Mouse (Mus musculus) CH12.LX (cell line): Measurements from ENCODE around the gene Olfr881. TPM values are rescaled to one million over a fixed set of nuclear protein-coding genes. Genes with fewer than 3 reads are reported as not detected.

Experiments used
- DNase-seq: peaks from one replicate; pipeline ENCODE4 v3.0.0-alpha.2; 2013; ENCODE audit errors: extremely low read depth
- H3K27ac ChIP-seq: 2 replicates; pipeline ENCODE4 v1.5.1; 2012; ENCODE audit warnings: low read depth, mild to moderate bottlenecking, control low read depth, moderate library complexity; ENCODE audit not compliant: insufficient read depth
- H3K27me3 ChIP-seq: replicated peaks from 2 replicates; pipeline ENCODE3; 2012; ENCODE audit warnings: inconsistent platforms
- H3K36me3 ChIP-seq, 2 experiments: replicated peaks in 1 of 2; 2 replicates each; pipeline versions ENCODE3 to v1.6.1; 2012; ENCODE audit warnings: inconsistent platforms in 1 of 2, low read length in 1 of 2, mild to moderate bottlenecking in 1 of 2, mixed read lengths in 1 of 2, moderate library complexity in 1 of 2; ENCODE audit not compliant: control insufficient read depth in 1 of 2, insufficient read depth in 1 of 2
- H3K4me1 ChIP-seq, 2 experiments: 2 replicates each; pipeline ENCODE4 v1.6.1; 2012; ENCODE audit warnings: inconsistent platforms in 1 of 2, moderate library complexity in 1 of 2; ENCODE audit not compliant: insufficient read depth in 2 of 2, control insufficient read depth in 1 of 2
- H3K4me2 ChIP-seq: 2 replicates; pipeline ENCODE4 v1.6.1; 2012; ENCODE audit warnings: low read depth, mild to moderate bottlenecking, control low read depth; ENCODE audit not compliant: poor library complexity, insufficient read depth, severe bottlenecking
- H3K4me3 ChIP-seq, 3 experiments: fragments of 150-350 bp in 1 of 3; sonication (generic) in 1 of 3; replicated peaks in 1 of 3; 2 replicates each; pipeline versions ENCODE3 to v1.5.1; 2011 to 2012; ENCODE audit warnings: low read depth in 2 of 3, low read length in 2 of 3, mild to moderate bottlenecking in 2 of 3, moderate library complexity in 2 of 3, control low read depth in 1 of 3, improper control_type of control experiment in 1 of 3, inconsistent platforms in 1 of 3, mixed read lengths in 1 of 3; ENCODE audit not compliant: poor library complexity in 1 of 3
- H3K79me2 ChIP-seq: replicated peaks from 2 replicates; pipeline ENCODE4 v1.6.1; 2012; ENCODE audit warnings: mild to moderate bottlenecking, moderate library complexity; ENCODE audit not compliant: control insufficient read depth, poor library complexity, insufficient read depth, severe bottlenecking; ENCODE audit errors: extremely low read depth
- H3K9ac ChIP-seq: 2 replicates; pipeline ENCODE4 v1.6.1; 2012; ENCODE audit warnings: low read depth, mild to moderate bottlenecking, control low read depth, moderate library complexity; ENCODE audit not compliant: insufficient read depth
- H3K9me3 ChIP-seq: replicated peaks from 2 replicates; pipeline ENCODE3; 2012; ENCODE audit warnings: low read length, inconsistent platforms, mixed read lengths
- BHLHE40 ChIP-seq: IDR thresholded peaks from 2 replicates; pipeline ENCODE4 v1.6.1; 2011; ENCODE audit warnings: mild to moderate bottlenecking, low read depth, low read length, improper control_type of control experiment
- CTCF ChIP-seq, 2 experiments: IDR thresholded peaks in 1 of 2; conservative IDR thresholded peaks in 1 of 2; 2 replicates each; pipeline ENCODE4 v1.5.1; 2011 to 2012; ENCODE audit warnings: low read depth in 2 of 2, low read length in 2 of 2, improper control_type of control experiment in 1 of 2, inconsistent platforms in 1 of 2, mild to moderate bottlenecking in 1 of 2, moderate library complexity in 1 of 2
- ELF1 ChIP-seq: IDR thresholded peaks from 2 replicates; pipeline ENCODE4 v1.6.1; 2014; ENCODE audit warnings: low read depth, mild to moderate bottlenecking, inconsistent platforms, low read length, improper control_type of control experiment
- EP300 ChIP-seq: IDR thresholded peaks from 2 replicates; pipeline ENCODE4 v1.6.1; 2011; ENCODE audit warnings: low read length, improper control_type of control experiment
- ETS1 ChIP-seq: conservative IDR thresholded peaks from 2 replicates; pipeline ENCODE4 v1.6.1; 2012; ENCODE audit warnings: low read depth, mild to moderate bottlenecking, inconsistent platforms, low read length, improper control_type of control experiment, moderate library complexity
- JUN ChIP-seq: IDR thresholded peaks from 2 replicates; pipeline ENCODE4 v1.6.1; 2011; ENCODE audit warnings: low read depth, mild to moderate bottlenecking, low read length, improper control_type of control experiment, moderate library complexity; ENCODE audit not compliant: insufficient read depth
- JUND ChIP-seq: conservative IDR thresholded peaks from 2 replicates; pipeline ENCODE4 v1.6.1; 2011; ENCODE audit warnings: low read depth, low read length, improper control_type of control experiment
- MAFK ChIP-seq: IDR thresholded peaks from 2 replicates; pipeline ENCODE4 v1.6.1; 2011; ENCODE audit warnings: low read length, improper control_type of control experiment; ENCODE audit not compliant: insufficient replicate concordance
- MAZ ChIP-seq: IDR thresholded peaks from 2 replicates; pipeline ENCODE4 v1.6.1; 2012; ENCODE audit warnings: low read depth, mild to moderate bottlenecking, inconsistent platforms, low read length, improper control_type of control experiment, moderate library complexity
- MXI1 ChIP-seq: IDR thresholded peaks from 2 replicates; pipeline ENCODE4 v1.6.1; 2011; ENCODE audit warnings: mild to moderate bottlenecking, low read depth, low read length, improper control_type of control experiment
- MYC ChIP-seq: IDR thresholded peaks from 2 replicates; pipeline ENCODE4 v1.6.1; 2011; ENCODE audit warnings: low read depth, mild to moderate bottlenecking, improper control_type of control experiment, low read length
- NRF1 ChIP-seq: IDR thresholded peaks from 2 replicates; pipeline ENCODE4 v1.6.1; 2014; ENCODE audit warnings: low read depth, mild to moderate bottlenecking, inconsistent platforms, low read length, improper control_type of control experiment, moderate library complexity
- RAD21 ChIP-seq: IDR thresholded peaks from 2 replicates; pipeline ENCODE4 v1.6.1; 2011; ENCODE audit warnings: low read depth, mild to moderate bottlenecking, low read length, improper control_type of control experiment, moderate library complexity
- RCOR1 ChIP-seq: conservative IDR thresholded peaks from 2 replicates; pipeline ENCODE4 v1.6.1; 2012; ENCODE audit warnings: low read depth, mild to moderate bottlenecking, inconsistent platforms, low read length, improper control_type of control experiment
- SIN3A ChIP-seq: IDR thresholded peaks from 2 replicates; pipeline ENCODE4 v1.6.1; 2012; ENCODE audit warnings: low read length, improper control_type of control experiment, inconsistent platforms
- USF1 ChIP-seq: IDR thresholded peaks from 2 replicates; pipeline ENCODE4 v1.6.1; 2014; ENCODE audit warnings: low read depth, mild to moderate bottlenecking, inconsistent platforms, low read length, improper control_type of control experiment
- USF2 ChIP-seq: conservative IDR thresholded peaks from 2 replicates; pipeline ENCODE4 v1.6.1; 2011; ENCODE audit warnings: low read depth, low read length, improper control_type of control experiment
- ZC3H11A ChIP-seq: IDR thresholded peaks from 2 replicates; pipeline ENCODE4 v1.6.1; 2012; ENCODE audit warnings: low read depth, mild to moderate bottlenecking, inconsistent platforms, low read length, improper control_type of control experiment
- ZKSCAN1 ChIP-seq: IDR thresholded peaks from 2 replicates; pipeline ENCODE4 v1.6.1; 2012; ENCODE audit warnings: low read depth, inconsistent platforms, low read length, improper control_type of control experiment, borderline replicate concordance
- dilution Hi-C: fragments of 300-500 bp; cut with MboI; formaldehyde crosslinking; loops from 2 replicates; pipeline ENCODE4 v1.14.3; 2020; ENCODE audit warnings: low sequenced_read_pairs; ENCODE audit not compliant: extremely low pct_unique_long_range_greater_than_20kb, extremely low pct_ligation_motif_present
- in situ Hi-C: fragments of 300-500 bp; cut with MboI; formaldehyde crosslinking; loops from 3 replicates; pipeline ENCODE4 v1.14.3; 2019; ENCODE audit warnings: low sequenced_read_pairs, low pct_ligation_motif_present, low pct_unique_long_range_greater_than_20kb, mixed read lengths
- polyA plus RNA-seq: library from polyadenylated mRNA; unstranded; fragments of >175 nt; gene quantifications from 2 replicates; pipeline ENCODE4 v1.2.1, GENCODE M21; 2012; ENCODE audit warnings: low read depth; ENCODE audit not compliant: insufficient read length
- total RNA-seq, 2 experiments: library from RNA; depleted of rRNA; stranded (reverse); fragments of 300-350 nt in 1 of 2; fragments of >200 nt in 1 of 2; gene quantifications; 2 replicates each; pipeline ENCODE4 v1.2.3; 2012 to 2014

Gene Olfr881
- total and polyA plus RNA-seq, 3 experiments: not detected

DNA sequence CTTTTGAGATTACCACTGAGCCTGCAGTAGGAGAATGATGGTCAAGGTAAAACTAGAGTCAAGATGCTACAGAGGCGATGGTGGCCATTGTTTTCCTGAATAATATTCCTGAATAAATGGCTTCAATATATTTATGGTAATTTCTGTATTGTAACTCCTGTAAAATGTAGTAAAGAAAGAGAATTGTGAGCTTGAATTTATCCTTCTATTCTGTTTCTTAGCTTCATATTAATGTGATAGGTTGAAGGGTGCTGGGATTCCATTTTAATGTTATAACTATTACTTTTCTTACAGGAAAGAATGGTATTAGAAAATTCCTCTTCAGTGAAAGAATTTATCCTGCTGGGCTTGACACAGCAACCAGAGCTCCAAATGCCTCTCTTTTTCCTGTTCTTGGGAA lies 33.9 kb downstream of the Olfr881 start, which contains the start of gene Olfr883:
Gene Olfr883, plus strand, starts transcription at position 301 of the 400 bp plus-strand sequence.
- TF ChIP-seq RAD21 (no peak), BHLHE40 (no peak), ZC3H11A (no peak), JUN (no peak), USF2 (no peak), ETS1 (no peak), JUND (no peak), USF1 (no peak), MXI1 (no peak), MAFK (no peak), ELF1 (no peak), RCOR1 (no peak), MYC (no peak), MAZ (no peak), EP300 (no peak), CTCF (conservative IDR thresholded peaks at IDR 0.05 in 1 of 2, IDR thresholded peaks at IDR 0.05 in 1 of 2; ENCODE audit: low read depth in 2 of 2, low read length in 2 of 2) (no peak), SIN3A (no peak), ZKSCAN1 (no peak), NRF1 (no peak)
- DNase-seq: no peak
- H3K9me3 ChIP-seq: no peaks in the 10 kb centered on the region
- H3K9ac ChIP-seq: no peak within 1 kb of the TSS
- in situ Hi-C loops: no loop called here
- H3K4me3 ChIP-seq: no peak within 1 kb of the TSS
- no peak within 1 kb of the TSS for H3K27ac ChIP-seq
- no peak within 1 kb of the TSS for H3K4me2 ChIP-seq
- H3K27me3 ChIP-seq: no peaks in the 10 kb centered on the region
- H3K79me2 ChIP-seq: no peaks in the 10 kb centered on the region
- H3K36me3 ChIP-seq: no peaks in the 10 kb centered on the region
- dilution Hi-C loops: no loop called here
- no peaks in the 10 kb centered on the region for H3K4me1 ChIP-seq

Other genes with a start within 250 kb of the Olfr881 start
- not detected in 2 replicates for gene Olfr874, start 246.7 kb upstream of the Olfr881 start, total RNA-seq (2012; rRNA removed)
- gene Olfr874, start 246.7 kb upstream of the Olfr881 start, total RNA-seq (2014; rRNA removed): not detected in 2 replicates
- gene Olfr874, start 246.7 kb upstream of the Olfr881 start, polyA plus RNA-seq: not detected in 2 replicates
- not detected in 2 replicates for gene Olfr875, start 220.0 kb upstream of the Olfr881 start, total RNA-seq (2012; rRNA removed)
- not detected in 2 replicates for gene Olfr875, start 220.0 kb upstream of the Olfr881 start, total RNA-seq (2014; rRNA removed)
- gene Olfr875, start 220.0 kb upstream of the Olfr881 start, polyA plus RNA-seq: not detected in 2 replicates
- gene Olfr876, start 188.8 kb upstream of the Olfr881 start, total RNA-seq (2012; rRNA removed): not detected in 2 replicates
- not detected in 2 replicates for gene Olfr876, start 188.8 kb upstream of the Olfr881 start, total RNA-seq (2014; rRNA removed)
- not detected in 2 replicates for gene Olfr876, start 188.8 kb upstream of the Olfr881 start, polyA plus RNA-seq
- not detected in 2 replicates for gene Olfr877, start 137.6 kb upstream of the Olfr881 start, total RNA-seq (2012; rRNA removed)
- not detected in 2 replicates for gene Olfr877, start 137.6 kb upstream of the Olfr881 start, total RNA-seq (2014; rRNA removed)
- gene Olfr877, start 137.6 kb upstream of the Olfr881 start, polyA plus RNA-seq: not detected in 2 replicates
- gene Olfr145, start 95.1 kb upstream of the Olfr881 start, total RNA-seq (2012; rRNA removed): not detected in 2 replicates
- gene Olfr145, start 95.1 kb upstream of the Olfr881 start, total RNA-seq (2014; rRNA removed): not detected in 2 replicates
- gene Olfr145, start 95.1 kb upstream of the Olfr881 start, polyA plus RNA-seq: not detected in 2 replicates
- gene Olfr878, start 74.0 kb upstream of the Olfr881 start, total RNA-seq (2012; rRNA removed): not detected in 2 replicates
- gene Olfr878, start 74.0 kb upstream of the Olfr881 start, total RNA-seq (2014; rRNA removed): not detected in 2 replicates
- not detected in 2 replicates for gene Olfr878, start 74.0 kb upstream of the Olfr881 start, polyA plus RNA-seq
- not detected in 2 replicates for gene Olfr883, start 34.0 kb downstream of the Olfr881 start, total RNA-seq (2012; rRNA removed)
- gene Olfr883, start 34.0 kb downstream of the Olfr881 start, total RNA-seq (2014; rRNA removed): not detected in 2 replicates
- not detected in 2 replicates for gene Olfr883, start 34.0 kb downstream of the Olfr881 start, polyA plus RNA-seq
- gene Olfr884, start 54.7 kb downstream of the Olfr881 start, total RNA-seq (2012; rRNA removed): not detected in 2 replicates
- gene Olfr884, start 54.7 kb downstream of the Olfr881 start, total RNA-seq (2014; rRNA removed): not detected in 2 replicates
- not detected in 2 replicates for gene Olfr884, start 54.7 kb downstream of the Olfr881 start, polyA plus RNA-seq
- gene Olfr885, start 69.5 kb downstream of the Olfr881 start, total RNA-seq (2012; rRNA removed): not detected in 2 replicates
- gene Olfr885, start 69.5 kb downstream of the Olfr881 start, total RNA-seq (2014; rRNA removed): not detected in 2 replicates
- gene Olfr885, start 69.5 kb downstream of the Olfr881 start, polyA plus RNA-seq: not detected in 2 replicates
- not detected in 2 replicates for gene Olfr887, start 92.2 kb downstream of the Olfr881 start, total RNA-seq (2012; rRNA removed)
- not detected in 2 replicates for gene Olfr887, start 92.2 kb downstream of the Olfr881 start, total RNA-seq (2014; rRNA removed)
- not detected in 2 replicates for gene Olfr887, start 92.2 kb downstream of the Olfr881 start, polyA plus RNA-seq
- gene Olfr888, start 116.3 kb downstream of the Olfr881 start, total RNA-seq (2012; rRNA removed): not detected in 2 replicates
- gene Olfr888, start 116.3 kb downstream of the Olfr881 start, total RNA-seq (2014; rRNA removed): not detected in 2 replicates
- not detected in 2 replicates for gene Olfr888, start 116.3 kb downstream of the Olfr881 start, polyA plus RNA-seq
- 0.04 and 0.21 TPM in 2 replicates for gene Olfr889, start 123.4 kb downstream of the Olfr881 start, total RNA-seq (2012; rRNA removed)
- 0.04 TPM in 1 of 2 replicates, not detected in the other for gene Olfr889, start 123.4 kb downstream of the Olfr881 start, total RNA-seq (2014; rRNA removed)
- 0.22 and 0.27 TPM in 2 replicates for gene Olfr889, start 123.4 kb downstream of the Olfr881 start, polyA plus RNA-seq
- gene Olfr890, start 150.7 kb downstream of the Olfr881 start, total RNA-seq (2012; rRNA removed): not detected in 2 replicates
- not detected in 2 replicates for gene Olfr890, start 150.7 kb downstream of the Olfr881 start, total RNA-seq (2014; rRNA removed)
- gene Olfr890, start 150.7 kb downstream of the Olfr881 start, polyA plus RNA-seq: not detected in 2 replicates
- not detected in 2 replicates for gene Olfr891, start 189.0 kb downstream of the Olfr881 start, total RNA-seq (2012; rRNA removed)
- not detected in 2 replicates for gene Olfr891, start 189.0 kb downstream of the Olfr881 start, total RNA-seq (2014; rRNA removed)
- not detected in 2 replicates for gene Olfr891, start 189.0 kb downstream of the Olfr881 start, polyA plus RNA-seq
- not detected in 2 replicates for gene Olfr893, start 216.5 kb downstream of the Olfr881 start, total RNA-seq (2012; rRNA removed)
- not detected in 2 replicates for gene Olfr893, start 216.5 kb downstream of the Olfr881 start, total RNA-seq (2014; rRNA removed)
- not detected in 2 replicates for gene Olfr893, start 216.5 kb downstream of the Olfr881 start, polyA plus RNA-seq
- gene Olfr894, start 226.2 kb downstream of the Olfr881 start, total RNA-seq (2012; rRNA removed): not detected in 2 replicates
- gene Olfr894, start 226.2 kb downstream of the Olfr881 start, total RNA-seq (2014; rRNA removed): not detected in 2 replicates
- gene Olfr894, start 226.2 kb downstream of the Olfr881 start, polyA plus RNA-seq: not detected in 2 replicates